Mouse (Mus musculus): ENCODE measurements around the gene Arsb.
A peak's percentile ranks its signal among the peaks of the same experiment; 100 is the strongest.

Arsb gene

GRCm38 (mm10) chr13:93921831-93922565 lies 150.6 kb downstream of the Arsb start:
- no peak for DNase-seq (ENCODE audit: extremely low read depth, low read depth)

- DNase-seq (ENCODE audit: extremely low read depth, low read depth) = no peak
Observed at GRCm38 (mm10) chr13:93922566-93922910, 151.1 kb downstream of the Arsb start.

GRCm38 (mm10) chr13:93924735-93925432 lies 153.5 kb downstream of the Arsb start:
- DNase-seq (ENCODE audit: extremely low read depth, low read depth) = no peak

- no peak for DNase-seq (ENCODE audit: extremely low read depth, low read depth)
Observed at GRCm38 (mm10) chr13:93930561-93931340, 159.3 kb downstream of the Arsb start.

GRCm38 (mm10) chr13:93936455-93936854 lies 165.0 kb downstream of the Arsb start:
- DNase-seq (ENCODE audit: extremely low read depth, low read depth) = no peak

GRCm38 (mm10) chr13:93938118-93938517 lies 166.7 kb downstream of the Arsb start:
- DNase-seq (ENCODE audit: extremely low read depth, low read depth) = no peak

- peak; percentile 90 for DNase-seq (ENCODE audit: extremely low read depth, low read depth)
Observed at GRCm38 (mm10) chr13:93939363-93940127, 168.1 kb downstream of the Arsb start.

- no peak for DNase-seq (ENCODE audit: extremely low read depth, low read depth)
Observed at GRCm38 (mm10) chr13:93940742-93941531, 169.5 kb downstream of the Arsb start.

GRCm38 (mm10) chr13:93950996-93951395 lies 179.6 kb downstream of the Arsb start:
- DNase-seq (ENCODE audit: extremely low read depth, low read depth) = no peak

GRCm38 (mm10) chr13:93951555-93951954 lies 180.1 kb downstream of the Arsb start:
- no peak for DNase-seq (ENCODE audit: extremely low read depth, low read depth)

GRCm38 (mm10) chr13:93952466-93952865 lies 181.0 kb downstream of the Arsb start:
- no peak for DNase-seq (ENCODE audit: extremely low read depth, low read depth)

- no peak for DNase-seq (ENCODE audit: extremely low read depth, low read depth)
Observed at GRCm38 (mm10) chr13:93957907-93958306, 186.5 kb downstream of the Arsb start.

- no peak for DNase-seq (ENCODE audit: extremely low read depth, low read depth)
Observed at GRCm38 (mm10) chr13:93966271-93966670, 194.8 kb downstream of the Arsb start.

GRCm38 (mm10) chr13:93967138-93967537 lies 195.7 kb downstream of the Arsb start:
- DNase-seq (ENCODE audit: extremely low read depth, low read depth) = no peak

- DNase-seq (ENCODE audit: extremely low read depth, low read depth) = no peak
Observed at GRCm38 (mm10) chr13:93970115-93970514, 198.7 kb downstream of the Arsb start.

- DNase-seq (ENCODE audit: extremely low read depth, low read depth) = no peak
Observed at GRCm38 (mm10) chr13:93972423-93972822, 201.0 kb downstream of the Arsb start.

GRCm38 (mm10) chr13:93975668-93976067 lies 204.2 kb downstream of the Arsb start:
- no peak for DNase-seq (ENCODE audit: extremely low read depth, low read depth)

- DNase-seq (ENCODE audit: extremely low read depth, low read depth) = no peak
Observed at GRCm38 (mm10) chr13:93976897-93977530, 205.6 kb downstream of the Arsb start.

- DNase-seq (ENCODE audit: extremely low read depth, low read depth) = no peak
Observed at GRCm38 (mm10) chr13:93978703-93979495, 207.5 kb downstream of the Arsb start.
